Mouse (Mus musculus): Measurements from ENCODE around the gene Deaf1.
A peak's percentile ranks its signal among the peaks of the same experiment; 100 is the strongest.

DNA sequence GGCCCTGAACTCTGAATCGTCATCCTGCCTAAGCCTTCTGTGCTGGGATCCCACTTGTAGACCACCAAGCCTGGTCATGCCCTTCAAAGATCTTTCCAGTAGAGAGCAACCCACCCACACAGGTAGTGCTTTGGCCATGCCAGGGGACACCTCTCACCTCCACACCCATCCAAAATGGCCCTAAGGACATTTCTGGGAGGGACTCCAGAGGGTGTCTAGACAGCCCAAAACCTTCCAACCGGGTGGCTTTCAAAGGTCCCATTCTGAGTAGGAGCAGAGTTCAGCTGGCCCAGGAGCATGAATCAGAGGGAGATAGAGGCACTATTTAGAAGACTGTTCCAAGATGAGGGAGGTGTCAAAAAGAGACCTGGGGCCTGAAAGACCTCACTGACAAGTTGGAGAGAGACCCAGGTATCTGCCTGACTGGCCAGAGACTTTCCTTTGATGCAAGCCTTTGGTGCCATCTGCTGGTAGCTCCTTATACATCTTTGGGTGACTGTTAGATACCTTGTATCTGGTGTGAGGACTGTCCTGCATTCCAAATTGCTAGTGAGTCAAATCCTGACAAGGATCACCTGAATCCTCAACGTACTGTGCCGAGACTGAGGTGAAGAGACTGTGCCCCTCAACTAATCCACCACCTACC, 35.7 kb upstream of the Deaf1 start:
- TF ChIP-seq CTCF (IDR thresholded peaks at IDR 0.05; ENCODE audit: insufficient read depth, low read length) (peak; percentile 72), POLR2A (IDR thresholded peaks at IDR 0.05; ENCODE audit: borderline replicate concordance, extremely low read depth, low read depth, low read length) (no peak)

All from lung, adult 2 months (tissue).